Mouse (Mus musculus): ENCODE data around the gene Itprid1. TPM values are rescaled to one million over a fixed set of nuclear protein-coding genes. Genes with fewer than 3 reads are reported as not detected.

Itprid1 gene
- total RNA-seq, 2 experiments from 2014 or later, result 1.4 to 1.8 TPM

- DNase-seq (ENCODE audit: low spot score in 2 of 2), result peak in 1 of 2 experiments; percentile 54
- intact Hi-C loops (cut with DNase I), result no loop called here
Observed at GRCm38 (mm10) chr6:56027318-56027717, 190.6 kb downstream of the Itprid1 start.

GRCm38 (mm10) chr6:56027966-56028365 lies 191.3 kb downstream of the Itprid1 start:
- intact Hi-C loops (cut with DNase I), result no loop called here
- DNase-seq (ENCODE audit: low spot score in 2 of 2), result peak; percentile 24 to 61

Other genes with a start within 250 kb of the Itprid1 start
- 10 to 100 TPM; 60.1 to 78.8 TPM for gene Neurod6, start 155.6 kb upstream of the Itprid1 start, total RNA-seq (2021)
- gene Ppp1r17, start 180.6 kb downstream of the Itprid1 start, total RNA-seq (2021), result under 1 TPM; 0.38 to 0.92 TPM

Measured in left cerebral cortex, postnatal 14 days (tissue).